Mouse (Mus musculus): ENCODE results near the gene Sprr3. TPM values are rescaled to one million over a fixed set of nuclear protein-coding genes. Genes with fewer than 3 reads are reported as not detected.

The Sprr3 gene
- polyA plus RNA-seq, 1 experiment from 2014 or later, result not detected

- WGBS, result 88% methylated on average over 1 of the region's 1 CpGs
- Histone ChIP-seq H3K4me2 (ENCODE audit: low read length) (no peak overlapping the region), H3K4me3 (replicated peaks; ENCODE audit: low read length) (no peak overlapping the region)
Measured at GRCm38 (mm10) chr3:92466576-92466975, 8.1 kb upstream of the Sprr3 start.

DNA sequence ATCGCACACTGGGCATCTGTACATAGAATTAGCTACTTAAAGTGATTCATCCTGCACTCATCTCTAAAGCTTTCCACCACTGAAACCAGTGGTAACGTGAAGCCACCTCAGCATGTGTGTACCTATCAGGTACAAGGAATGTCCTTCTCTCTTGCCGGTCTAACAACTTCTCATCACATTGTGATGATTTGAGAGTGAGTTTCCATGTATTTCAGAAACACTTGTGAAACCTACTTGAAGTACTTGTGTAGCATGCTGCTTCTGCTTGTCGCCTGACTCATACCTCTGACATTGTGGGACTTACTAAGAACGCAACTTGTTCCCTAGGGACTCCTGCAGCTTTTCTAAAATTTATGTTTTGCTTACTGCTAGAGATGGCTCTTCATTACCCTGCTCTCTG lies 3.4 kb downstream of the Sprr3 start:
- 90% methylated on average over 5 of the region's 5 CpGs for WGBS
- Histone ChIP-seq H3K9ac (replicated peaks; ENCODE audit: low read depth, low read length) (no peak overlapping the region), H3K4me3 (replicated peaks; ENCODE audit: low read length) (no peak overlapping the region), H3K27me3 (replicated peaks; ENCODE audit: control insufficient read depth, insufficient read depth, low read length) (no peaks in the 10 kb centered on the region), H3K4me1 (replicated peaks; ENCODE audit: control insufficient read depth, insufficient read depth, low read length) (no peaks in the 10 kb centered on the region), H3K9me3 (ENCODE audit: control insufficient read depth, low read length) (no peaks in the 10 kb centered on the region), H3K36me3 (ENCODE audit: control insufficient read depth, insufficient read depth) (no peaks in the 10 kb centered on the region), H3K27ac (ENCODE audit: low read length) (no peak overlapping the region), H3K4me2 (ENCODE audit: low read length) (no peak overlapping the region)
- no peak for ATAC-seq

More at GRCm38 (mm10) chr3:92466576-92466975, 8.1 kb upstream of the Sprr3 start:
- ATAC-seq, result no peak
- Histone ChIP-seq H3K27me3 (replicated peaks; ENCODE audit: control insufficient read depth, insufficient read depth, low read length) (no peaks in the 10 kb centered on the region), H3K36me3 (ENCODE audit: control insufficient read depth, insufficient read depth) (no peaks in the 10 kb centered on the region), H3K27ac (ENCODE audit: low read length) (no peak overlapping the region), H3K9me3 (ENCODE audit: control insufficient read depth, low read length) (no peaks in the 10 kb centered on the region), H3K4me1 (replicated peaks; ENCODE audit: control insufficient read depth, insufficient read depth, low read length) (no peaks in the 10 kb centered on the region), H3K9ac (replicated peaks; ENCODE audit: low read depth, low read length) (no peak overlapping the region)

GRCm38 (mm10) chr3:92440177-92440576 lies 18.3 kb downstream of the Sprr3 start:
- H3K27ac ChIP-seq (ENCODE audit: low read length), result no peak overlapping the region
- H3K4me1 ChIP-seq (replicated peaks; ENCODE audit: control insufficient read depth, insufficient read depth, low read length), result no peaks in the 10 kb centered on the region
- H3K9me3 ChIP-seq (ENCODE audit: control insufficient read depth, low read length), result no peaks in the 10 kb centered on the region
- H3K4me2 ChIP-seq (ENCODE audit: low read length), result no peak overlapping the region
- no peak overlapping the region for H3K4me3 ChIP-seq (replicated peaks; ENCODE audit: low read length)
- no peak overlapping the region for H3K9ac ChIP-seq (replicated peaks; ENCODE audit: low read depth, low read length)
- H3K27me3 ChIP-seq (replicated peaks; ENCODE audit: control insufficient read depth, insufficient read depth, low read length), result no peaks in the 10 kb centered on the region
- 97% methylated on average over 3 of the region's 3 CpGs for WGBS
- no peak for ATAC-seq
- no peaks in the 10 kb centered on the region for H3K36me3 ChIP-seq (ENCODE audit: control insufficient read depth, insufficient read depth)

DNA sequence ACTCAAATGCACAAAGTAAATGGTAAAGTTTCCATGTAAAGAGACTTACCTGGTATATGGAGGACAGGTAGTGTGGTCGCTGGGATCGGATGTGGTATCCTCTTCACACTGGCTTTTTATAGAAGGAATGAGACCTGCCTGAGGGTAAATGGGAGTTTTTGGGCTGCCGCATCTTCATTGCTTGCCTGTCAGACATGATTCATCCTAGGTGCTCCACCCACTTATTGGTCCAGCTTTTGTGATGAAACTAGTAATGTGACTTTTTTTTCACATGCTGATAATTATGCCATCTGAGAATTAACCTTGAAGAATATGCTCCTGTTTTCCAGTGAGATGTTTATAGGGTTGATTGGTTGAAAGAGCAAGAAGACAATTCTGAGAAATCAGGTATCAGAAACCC lies 19.8 kb downstream of the Sprr3 start, which contains the start of gene Sprr1b:
TSS of gene Sprr1b (minus strand) at position 101 of the 400 bp plus-strand sequence.
- Histone ChIP-seq H3K27ac (ENCODE audit: low read length) (no peak within 1 kb of the TSS), H3K4me1 (replicated peaks; ENCODE audit: control insufficient read depth, insufficient read depth, low read length) (no peaks in the 10 kb centered on the region), H3K36me3 (ENCODE audit: control insufficient read depth, insufficient read depth) (no peaks in the 10 kb centered on the region), H3K9ac (replicated peaks; ENCODE audit: low read depth, low read length) (no peak within 1 kb of the TSS), H3K27me3 (replicated peaks; ENCODE audit: control insufficient read depth, insufficient read depth, low read length) (no peaks in the 10 kb centered on the region), H3K9me3 (ENCODE audit: control insufficient read depth, low read length) (no peaks in the 10 kb centered on the region), H3K4me3 (replicated peaks; ENCODE audit: low read length) (no peak within 1 kb of the TSS), H3K4me2 (ENCODE audit: low read length) (no peak within 1 kb of the TSS)
- ATAC-seq, result no peak
- 92% methylated on average over 3 of the region's 3 CpGs for WGBS

DNA sequence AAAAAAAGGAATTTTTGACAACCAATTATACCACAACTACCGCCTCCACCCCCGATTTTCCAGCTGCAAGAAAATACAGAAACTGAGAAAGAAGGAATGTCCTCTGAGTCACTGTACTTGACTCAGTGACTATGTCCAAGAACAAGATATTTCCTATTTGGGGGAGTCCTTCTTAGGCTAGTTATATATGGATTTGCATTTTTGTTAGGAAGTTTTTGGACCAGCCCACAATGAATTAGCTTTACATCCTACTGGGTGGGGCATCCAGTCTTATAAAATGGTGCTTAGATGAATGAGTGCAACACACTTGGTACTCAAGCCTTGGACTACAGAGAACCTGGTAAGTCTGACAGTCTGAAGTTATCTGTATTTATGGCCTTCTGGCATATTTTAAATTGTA lies 26.2 kb downstream of the Sprr3 start, which contains the start of gene Sprr2k:
TSS of gene Sprr2k (plus strand) at position 301 of the 400 bp plus-strand sequence.
- Histone ChIP-seq H3K36me3 (ENCODE audit: control insufficient read depth, insufficient read depth) (no peaks in the 10 kb centered on the region), H3K27me3 (replicated peaks; ENCODE audit: control insufficient read depth, insufficient read depth, low read length) (no peaks in the 10 kb centered on the region), H3K9me3 (ENCODE audit: control insufficient read depth, low read length) (no peaks in the 10 kb centered on the region), H3K9ac (replicated peaks; ENCODE audit: low read depth, low read length) (no peak within 1 kb of the TSS), H3K27ac (ENCODE audit: low read length) (no peak within 1 kb of the TSS), H3K4me1 (replicated peaks; ENCODE audit: control insufficient read depth, insufficient read depth, low read length) (no peaks in the 10 kb centered on the region), H3K4me2 (ENCODE audit: low read length) (no peak within 1 kb of the TSS), H3K4me3 (replicated peaks; ENCODE audit: low read length) (no peak within 1 kb of the TSS)
- 90% methylated on average over 2 of the region's 2 CpGs for WGBS
- ATAC-seq, result no peak

DNA sequence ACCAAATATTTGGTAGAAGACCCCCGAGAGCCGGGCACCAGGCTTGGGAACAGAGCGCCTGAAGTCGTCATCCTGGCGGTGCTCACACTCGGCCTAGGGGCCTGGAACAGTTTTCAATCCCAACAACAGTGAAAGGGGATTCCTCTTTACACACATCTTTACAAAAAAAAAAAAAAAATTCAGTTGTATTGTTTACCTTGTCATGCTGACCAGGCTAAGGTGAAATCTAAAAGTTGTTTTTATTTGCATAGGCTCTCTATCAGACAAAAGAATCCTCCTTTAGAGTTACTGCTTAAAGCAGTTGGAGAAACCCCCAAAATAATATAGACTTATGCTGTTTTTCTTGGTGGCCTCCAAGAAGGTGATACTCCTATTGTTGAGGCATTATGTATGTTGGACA lies 29.2 kb downstream of the Sprr3 start, which contains the start of gene Gm9774:
TSS of gene Gm9774 (minus strand) at position 101 of the 400 bp plus-strand sequence.
- no peaks in the 10 kb centered on the region for H3K9me3 ChIP-seq (ENCODE audit: control insufficient read depth, low read length)
- ATAC-seq, result no peak
- H3K27ac ChIP-seq (ENCODE audit: low read length), result no peak within 1 kb of the TSS
- H3K9ac ChIP-seq (replicated peaks; ENCODE audit: low read depth, low read length), result no peak within 1 kb of the TSS
- 93% methylated on average over 6 of the region's 6 CpGs for WGBS
- no peaks in the 10 kb centered on the region for H3K4me1 ChIP-seq (replicated peaks; ENCODE audit: control insufficient read depth, insufficient read depth, low read length)
- no peaks in the 10 kb centered on the region for H3K27me3 ChIP-seq (replicated peaks; ENCODE audit: control insufficient read depth, insufficient read depth, low read length)
- no peak within 1 kb of the TSS for H3K4me2 ChIP-seq (ENCODE audit: low read length)
- H3K36me3 ChIP-seq (ENCODE audit: control insufficient read depth, insufficient read depth), result no peaks in the 10 kb centered on the region
- no peak within 1 kb of the TSS for H3K4me3 ChIP-seq (replicated peaks; ENCODE audit: low read length)

GRCm38 (mm10) chr3:92417782-92418181 lies 40.7 kb downstream of the Sprr3 start, which contains the start of gene Sprr2j-ps:
TSS of gene Sprr2j-ps (plus strand) at chr3:92418082.
- Histone ChIP-seq H3K27me3 (replicated peaks; ENCODE audit: control insufficient read depth, insufficient read depth, low read length) (no peaks in the 10 kb centered on the region), H3K4me2 (ENCODE audit: low read length) (no peak within 1 kb of the TSS), H3K9ac (replicated peaks; ENCODE audit: low read depth, low read length) (no peak within 1 kb of the TSS), H3K4me3 (replicated peaks; ENCODE audit: low read length) (no peak within 1 kb of the TSS), H3K4me1 (replicated peaks; ENCODE audit: control insufficient read depth, insufficient read depth, low read length) (no peaks in the 10 kb centered on the region), H3K27ac (ENCODE audit: low read length) (no peak within 1 kb of the TSS), H3K36me3 (ENCODE audit: control insufficient read depth, insufficient read depth) (no peaks in the 10 kb centered on the region), H3K9me3 (ENCODE audit: control insufficient read depth, low read length) (no peaks in the 10 kb centered on the region)
- 83% methylated on average over 2 of the region's 2 CpGs for WGBS
- ATAC-seq, result no peak

GRCm38 (mm10) chr3:92407691-92408090 lies 50.8 kb downstream of the Sprr3 start, which contains the start of gene Sprr2i:
TSS of gene Sprr2i (plus strand) at chr3:92407991.
- WGBS, result 91% methylated on average over 2 of the region's 2 CpGs
- no peak within 1 kb of the TSS for H3K27ac ChIP-seq (ENCODE audit: low read length)
- no peak for ATAC-seq
- no peaks in the 10 kb centered on the region for H3K9me3 ChIP-seq (ENCODE audit: control insufficient read depth, low read length)
- no peak within 1 kb of the TSS for H3K4me2 ChIP-seq (ENCODE audit: low read length)
- H3K4me3 ChIP-seq (replicated peaks; ENCODE audit: low read length), result no peak within 1 kb of the TSS
- no peak within 1 kb of the TSS for H3K9ac ChIP-seq (replicated peaks; ENCODE audit: low read depth, low read length)
- no peaks in the 10 kb centered on the region for H3K4me1 ChIP-seq (replicated peaks; ENCODE audit: control insufficient read depth, insufficient read depth, low read length)
- H3K27me3 ChIP-seq (replicated peaks; ENCODE audit: control insufficient read depth, insufficient read depth, low read length), result no peaks in the 10 kb centered on the region
- no peaks in the 10 kb centered on the region for H3K36me3 ChIP-seq (ENCODE audit: control insufficient read depth, insufficient read depth)
